Mouse (Mus musculus) kidney, adult 2 months (tissue): ENCODE data around the gene Dbp.

ENCODE experiments used
- CTCF ChIP-seq: fragments of 200-500 bp; conservative IDR thresholded peaks from 2 replicates; pipeline ENCODE4 v1.5.1; 2011; ENCODE audit warnings: low read depth, mild to moderate bottlenecking, control low read depth, low read length, moderate library complexity, mixed read lengths; ENCODE audit not compliant: insufficient read depth, insufficient read length
- POLR2A ChIP-seq: fragments of 200-500 bp; IDR thresholded peaks from one replicate; pipeline ENCODE4 v1.6.1; 2011; ENCODE audit warnings: low read depth, low read length, control low read depth

DNA sequence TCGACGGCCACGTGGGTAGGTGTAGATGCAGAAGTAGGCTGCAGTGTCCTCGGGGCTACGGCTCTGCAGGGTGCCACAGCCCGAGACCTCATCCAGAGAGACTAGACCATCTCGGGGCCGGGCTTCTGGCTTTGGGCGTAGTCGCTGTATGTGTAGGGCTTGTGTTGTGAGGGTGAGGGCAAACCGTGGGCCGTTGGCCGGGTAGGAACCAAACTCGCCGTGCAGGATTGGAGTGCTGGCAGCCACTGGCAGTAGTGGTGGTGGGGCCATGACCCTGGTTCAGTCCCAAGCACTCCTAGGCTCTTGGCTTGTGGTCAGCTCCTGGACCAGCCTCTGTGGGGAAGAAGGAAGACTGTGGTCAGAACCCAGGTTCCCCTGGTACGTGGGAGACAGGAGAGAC lies 8.5 kb downstream of the Dbp start:
- no peak for TF ChIP-seq CTCF
- no peak for TF ChIP-seq POLR2A
